Mouse (Mus musculus): ENCODE data around the gene Krba1.

Krba1 gene

GRCm38 (mm10) chr6:48452151-48452550 lies 56.8 kb downstream of the Krba1 start:
- DNase-seq (ENCODE audit: low spot score) = no peak

GRCm38 (mm10) chr6:48452771-48453170 lies 57.4 kb downstream of the Krba1 start:
- DNase-seq (ENCODE audit: low spot score) = no peak

- no peak for DNase-seq (ENCODE audit: low spot score)
Measured at GRCm38 (mm10) chr6:48464966-48465679, 69.7 kb downstream of the Krba1 start.

GRCm38 (mm10) chr6:48466715-48467114 lies 71.3 kb downstream of the Krba1 start:
- DNase-seq (ENCODE audit: low spot score) = no peak

GRCm38 (mm10) chr6:48467490-48467889 lies 72.1 kb downstream of the Krba1 start:
- DNase-seq (ENCODE audit: low spot score) = no peak
